Mouse (Mus musculus): ENCODE data around the gene Mgat4b. TPM values are rescaled to one million over a fixed set of nuclear protein-coding genes. Genes with fewer than 3 reads are reported as not detected.

Mgat4b gene
- total RNA-seq (2017), result 14.1 and 16.4 TPM in 2 replicates

- peak; percentile 51 for ATAC-seq (replicated peaks; ENCODE audit: low read depth, poor library complexity, severe bottlenecking)
Observed at GRCm38 (mm10) chr11:50210505-50211151, at the start of gene Mgat4b, which contains the start of gene Sqstm1. Mgat4b (plus strand) TSS chr11:50210890. Sqstm1 (minus strand) TSS chr11:50210827.

- ATAC-seq (replicated peaks; ENCODE audit: low read depth, poor library complexity, severe bottlenecking), result peak; percentile 79
Observed at GRCm38 (mm10) chr11:50161578-50162304, 48.9 kb upstream of the Mgat4b start.

GRCm38 (mm10) chr11:50162338-50163050 is 48.2 kb upstream of the Mgat4b start:
- peak; percentile 55 for ATAC-seq (replicated peaks; ENCODE audit: low read depth, poor library complexity, severe bottlenecking)

- ATAC-seq (replicated peaks; ENCODE audit: low read depth, poor library complexity, severe bottlenecking), result no peak
Observed at GRCm38 (mm10) chr11:50168352-50168751, 42.3 kb upstream of the Mgat4b start.

GRCm38 (mm10) chr11:50174111-50174729 is 36.5 kb upstream of the Mgat4b start, which contains the start of gene Mrnip:
Mrnip (plus strand) TSS chr11:50174444.
- peak; percentile 13; the same call in 1 of the 2 replicates for ATAC-seq (replicated peaks; ENCODE audit: low read depth, poor library complexity, severe bottlenecking)

- ATAC-seq (replicated peaks; ENCODE audit: low read depth, poor library complexity, severe bottlenecking), result peak; percentile 100
Observed at GRCm38 (mm10) chr11:50174730-50175187, 35.9 kb upstream of the Mgat4b start.

GRCm38 (mm10) chr11:50176351-50176750 is 34.3 kb upstream of the Mgat4b start:
- no peak for ATAC-seq (replicated peaks; ENCODE audit: low read depth, poor library complexity, severe bottlenecking)

- ATAC-seq (replicated peaks; ENCODE audit: low read depth, poor library complexity, severe bottlenecking), result no peak
Observed at GRCm38 (mm10) chr11:50177111-50177510, 33.6 kb upstream of the Mgat4b start.

- ATAC-seq (replicated peaks; ENCODE audit: low read depth, poor library complexity, severe bottlenecking), result no peak
Observed at GRCm38 (mm10) chr11:50178532-50179488, 31.9 kb upstream of the Mgat4b start.

- ATAC-seq (replicated peaks; ENCODE audit: low read depth, poor library complexity, severe bottlenecking), result no peak
Observed at GRCm38 (mm10) chr11:50180478-50181231, 30.0 kb upstream of the Mgat4b start.

GRCm38 (mm10) chr11:50182702-50183101 is 28.0 kb upstream of the Mgat4b start:
- ATAC-seq (replicated peaks; ENCODE audit: low read depth, poor library complexity, severe bottlenecking), result no peak

GRCm38 (mm10) chr11:50184788-50185187 is 25.9 kb upstream of the Mgat4b start:
- no peak for ATAC-seq (replicated peaks; ENCODE audit: low read depth, poor library complexity, severe bottlenecking)

- no peak for ATAC-seq (replicated peaks; ENCODE audit: low read depth, poor library complexity, severe bottlenecking)
Observed at GRCm38 (mm10) chr11:50188682-50189081, 22.0 kb upstream of the Mgat4b start.

GRCm38 (mm10) chr11:50190362-50190761 is 20.3 kb upstream of the Mgat4b start:
- ATAC-seq (replicated peaks; ENCODE audit: low read depth, poor library complexity, severe bottlenecking), result no peak

GRCm38 (mm10) chr11:50192278-50192677 is 18.4 kb upstream of the Mgat4b start:
- no peak for ATAC-seq (replicated peaks; ENCODE audit: low read depth, poor library complexity, severe bottlenecking)

GRCm38 (mm10) chr11:50194070-50194469 is 16.6 kb upstream of the Mgat4b start:
- ATAC-seq (replicated peaks; ENCODE audit: low read depth, poor library complexity, severe bottlenecking), result no peak

- no peak for ATAC-seq (replicated peaks; ENCODE audit: low read depth, poor library complexity, severe bottlenecking)
Observed at GRCm38 (mm10) chr11:50194793-50195192, 15.9 kb upstream of the Mgat4b start.

- no peak for ATAC-seq (replicated peaks; ENCODE audit: low read depth, poor library complexity, severe bottlenecking)
Observed at GRCm38 (mm10) chr11:50197500-50197899, 13.2 kb upstream of the Mgat4b start.

Measured in common myeloid progenitor, adult 5-6 weeks (primary cell).